Mouse (Mus musculus): Measurements from ENCODE around the gene Adamts2. TPM values are rescaled to one million over a fixed set of nuclear protein-coding genes. Genes with fewer than 3 reads are reported as not detected.

Adamts2 gene
- polyA plus RNA-seq, 1 experiment, result 0.73 TPM

- no peaks in the 10 kb centered on the region for H3K9me3 ChIP-seq (replicated peaks; ENCODE audit: control insufficient read depth, insufficient read depth, low read length, poor library complexity, severe bottlenecking)
- H3K27ac ChIP-seq (ENCODE audit: insufficient read depth, low read length), result no peak overlapping the region
- no peaks in the 10 kb centered on the region for H3K36me3 ChIP-seq (ENCODE audit: control insufficient read depth, insufficient read depth, low read length, poor library complexity, severe bottlenecking)
- no peak overlapping the region for H3K4me3 ChIP-seq (ENCODE audit: low read depth, low read length)
- TF ChIP-seq CTCF (IDR thresholded peaks at IDR 0.05; ENCODE audit: low read depth, low read length) (no peak), EP300 (IDR thresholded peaks at IDR 0.05; ENCODE audit: insufficient read depth, low read depth, low read length) (no peak), POLR2A (IDR thresholded peaks at IDR 0.05; ENCODE audit: insufficient read depth, low read length) (no peak)
- H3K9ac ChIP-seq (ENCODE audit: low read depth, poor library complexity, severe bottlenecking), result no peak overlapping the region
- no peaks in the 10 kb centered on the region for H3K4me1 ChIP-seq (ENCODE audit: control insufficient read depth, insufficient read depth, low read length)
- no peaks in the 10 kb centered on the region for H3K27me3 ChIP-seq (ENCODE audit: control insufficient read depth, insufficient read depth, low read length, poor library complexity, severe bottlenecking)
Measured at GRCm38 (mm10) chr11:50744971-50745370, 143.1 kb downstream of the Adamts2 start.

DNA sequence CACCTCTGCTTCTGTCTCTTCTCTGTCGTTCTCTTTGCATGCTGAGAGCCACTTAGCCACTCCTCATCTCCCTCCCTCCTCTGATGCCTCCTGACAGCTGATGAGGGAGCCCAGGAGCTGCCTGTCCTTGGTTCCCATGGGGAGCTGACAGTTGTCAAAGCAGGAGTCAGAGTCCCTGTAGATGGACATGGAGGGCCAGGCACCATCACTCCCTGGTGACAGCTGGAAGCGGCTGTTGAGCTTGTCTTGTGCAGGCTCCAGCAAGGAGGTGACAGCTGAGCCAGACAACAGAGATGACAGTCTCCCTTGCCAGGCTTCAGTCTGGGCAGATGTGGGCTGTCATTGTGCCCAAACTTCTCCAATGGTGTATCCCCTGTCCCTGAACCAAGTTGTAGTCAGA, 144.6 kb downstream of the Adamts2 start:
- H3K27ac ChIP-seq (ENCODE audit: insufficient read depth, low read length), result no peak overlapping the region

DNA sequence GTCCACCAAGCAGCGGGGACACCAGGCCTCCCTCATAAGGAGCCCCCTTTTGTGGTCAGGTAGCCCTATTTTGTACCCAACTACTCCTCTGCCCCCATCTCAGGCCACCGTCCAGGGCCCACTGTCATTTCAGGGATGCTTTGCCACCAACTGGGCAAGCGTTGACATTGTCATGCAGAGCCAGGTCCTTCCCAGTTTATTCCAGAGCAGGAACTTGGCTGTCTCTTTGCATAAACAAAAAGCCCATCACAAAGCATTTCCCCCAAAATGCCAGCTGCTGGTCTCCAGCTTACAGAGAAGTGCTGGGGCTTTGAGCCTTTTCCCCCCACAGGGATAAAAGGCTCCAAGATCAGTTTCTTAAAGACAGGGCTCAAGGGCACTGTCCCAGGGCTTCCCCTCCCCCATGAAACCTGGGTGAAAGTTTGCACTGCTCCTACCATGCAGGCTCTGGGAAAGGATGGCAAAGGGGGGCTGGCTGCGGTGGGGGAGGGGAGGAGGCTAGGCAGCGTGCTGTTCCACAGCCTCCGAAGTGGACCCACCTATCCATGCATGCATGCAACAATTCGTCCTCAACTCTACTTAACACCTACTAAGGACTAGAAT, 149.2 kb downstream of the Adamts2 start:
- TF ChIP-seq CTCF (IDR thresholded peaks at IDR 0.05; ENCODE audit: low read depth, low read length) (no peak), EP300 (IDR thresholded peaks at IDR 0.05; ENCODE audit: insufficient read depth, low read depth, low read length) (no peak), POLR2A (IDR thresholded peaks at IDR 0.05; ENCODE audit: insufficient read depth, low read length) (no peak)
- Histone ChIP-seq H3K9me3 (replicated peaks; ENCODE audit: control insufficient read depth, insufficient read depth, low read length, poor library complexity, severe bottlenecking) (no peaks in the 10 kb centered on the region), H3K4me1 (ENCODE audit: control insufficient read depth, insufficient read depth, low read length) (no peaks in the 10 kb centered on the region), H3K9ac (ENCODE audit: low read depth, poor library complexity, severe bottlenecking) (no peak overlapping the region), H3K4me3 (ENCODE audit: low read depth, low read length) (no peak overlapping the region), H3K36me3 (ENCODE audit: control insufficient read depth, insufficient read depth, low read length, poor library complexity, severe bottlenecking) (no peaks in the 10 kb centered on the region), H3K27me3 (ENCODE audit: control insufficient read depth, insufficient read depth, low read length, poor library complexity, severe bottlenecking) (no peaks in the 10 kb centered on the region), H3K27ac (ENCODE audit: insufficient read depth, low read length) (no peak overlapping the region)

More for the DNA sequence above, 144.6 kb downstream of the Adamts2 start:
- Histone ChIP-seq H3K9ac (ENCODE audit: low read depth, poor library complexity, severe bottlenecking) (no peak overlapping the region), H3K4me3 (ENCODE audit: low read depth, low read length) (no peak overlapping the region), H3K36me3 (ENCODE audit: control insufficient read depth, insufficient read depth, low read length, poor library complexity, severe bottlenecking) (no peaks in the 10 kb centered on the region), H3K9me3 (replicated peaks; ENCODE audit: control insufficient read depth, insufficient read depth, low read length, poor library complexity, severe bottlenecking) (no peaks in the 10 kb centered on the region), H3K27me3 (ENCODE audit: control insufficient read depth, insufficient read depth, low read length, poor library complexity, severe bottlenecking) (no peaks in the 10 kb centered on the region), H3K4me1 (ENCODE audit: control insufficient read depth, insufficient read depth, low read length) (no peaks in the 10 kb centered on the region)
- no peak for TF ChIP-seq POLR2A (IDR thresholded peaks at IDR 0.05; ENCODE audit: insufficient read depth, low read length)
- no peak for TF ChIP-seq CTCF (IDR thresholded peaks at IDR 0.05; ENCODE audit: low read depth, low read length)
- TF ChIP-seq EP300 (IDR thresholded peaks at IDR 0.05; ENCODE audit: insufficient read depth, low read depth, low read length), result no peak

- Histone ChIP-seq H3K9me3 (replicated peaks; ENCODE audit: control insufficient read depth, insufficient read depth, low read length, poor library complexity, severe bottlenecking) (no peaks in the 10 kb centered on the region), H3K4me1 (ENCODE audit: control insufficient read depth, insufficient read depth, low read length) (no peaks in the 10 kb centered on the region), H3K9ac (ENCODE audit: low read depth, poor library complexity, severe bottlenecking) (no peak overlapping the region), H3K36me3 (ENCODE audit: control insufficient read depth, insufficient read depth, low read length, poor library complexity, severe bottlenecking) (no peaks in the 10 kb centered on the region), H3K27me3 (ENCODE audit: control insufficient read depth, insufficient read depth, low read length, poor library complexity, severe bottlenecking) (no peaks in the 10 kb centered on the region), H3K4me3 (ENCODE audit: low read depth, low read length) (no peak overlapping the region), H3K27ac (ENCODE audit: insufficient read depth, low read length) (no peak overlapping the region)
- no peak for TF ChIP-seq POLR2A (IDR thresholded peaks at IDR 0.05; ENCODE audit: insufficient read depth, low read length)
- TF ChIP-seq CTCF (IDR thresholded peaks at IDR 0.05; ENCODE audit: low read depth, low read length), result peak; percentile 50
Measured at GRCm38 (mm10) chr11:50757741-50758140, 155.9 kb downstream of the Adamts2 start.

DNA sequence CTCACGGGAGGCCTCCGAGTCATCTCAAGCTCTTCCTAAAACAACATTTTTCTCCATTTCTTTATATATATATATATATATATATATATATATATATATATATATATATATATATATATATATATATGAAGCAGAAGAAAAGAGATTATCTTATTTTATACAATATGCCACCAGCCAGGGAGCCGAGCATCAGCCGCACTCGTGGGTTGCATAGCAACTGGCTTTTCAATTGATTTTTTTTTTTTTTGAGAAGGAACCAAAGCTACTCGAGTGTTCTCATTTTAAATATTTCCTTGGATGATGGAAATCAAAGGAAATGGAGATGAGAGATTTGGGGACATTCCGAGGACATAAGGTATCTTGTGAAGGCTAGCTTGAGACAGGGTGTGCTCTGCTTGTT, 164.6 kb downstream of the Adamts2 start:
- H3K9ac ChIP-seq (ENCODE audit: low read depth, poor library complexity, severe bottlenecking), result no peak overlapping the region
- no peak overlapping the region for H3K4me3 ChIP-seq (ENCODE audit: low read depth, low read length)
- no peaks in the 10 kb centered on the region for H3K4me1 ChIP-seq (ENCODE audit: control insufficient read depth, insufficient read depth, low read length)
- H3K27me3 ChIP-seq (ENCODE audit: control insufficient read depth, insufficient read depth, low read length, poor library complexity, severe bottlenecking), result no peaks in the 10 kb centered on the region
- H3K36me3 ChIP-seq (ENCODE audit: control insufficient read depth, insufficient read depth, low read length, poor library complexity, severe bottlenecking), result no peaks in the 10 kb centered on the region
- TF ChIP-seq EP300 (IDR thresholded peaks at IDR 0.05; ENCODE audit: insufficient read depth, low read depth, low read length) (no peak), POLR2A (IDR thresholded peaks at IDR 0.05; ENCODE audit: insufficient read depth, low read length) (no peak), CTCF (IDR thresholded peaks at IDR 0.05; ENCODE audit: low read depth, low read length) (no peak)
- H3K27ac ChIP-seq (ENCODE audit: insufficient read depth, low read length), result no peak overlapping the region
- H3K9me3 ChIP-seq (replicated peaks; ENCODE audit: control insufficient read depth, insufficient read depth, low read length, poor library complexity, severe bottlenecking), result no peaks in the 10 kb centered on the region

- no peak overlapping the region for H3K9ac ChIP-seq (ENCODE audit: low read depth, poor library complexity, severe bottlenecking)
- no peaks in the 10 kb centered on the region for H3K4me1 ChIP-seq (ENCODE audit: control insufficient read depth, insufficient read depth, low read length)
- TF ChIP-seq POLR2A (IDR thresholded peaks at IDR 0.05; ENCODE audit: insufficient read depth, low read length) (no peak), EP300 (IDR thresholded peaks at IDR 0.05; ENCODE audit: insufficient read depth, low read depth, low read length) (no peak), CTCF (IDR thresholded peaks at IDR 0.05; ENCODE audit: low read depth, low read length) (peak; percentile 70)
- no peaks in the 10 kb centered on the region for H3K36me3 ChIP-seq (ENCODE audit: control insufficient read depth, insufficient read depth, low read length, poor library complexity, severe bottlenecking)
- no peak overlapping the region for H3K27ac ChIP-seq (ENCODE audit: insufficient read depth, low read length)
- H3K9me3 ChIP-seq (replicated peaks; ENCODE audit: control insufficient read depth, insufficient read depth, low read length, poor library complexity, severe bottlenecking), result no peaks in the 10 kb centered on the region
- H3K27me3 ChIP-seq (ENCODE audit: control insufficient read depth, insufficient read depth, low read length, poor library complexity, severe bottlenecking), result no peaks in the 10 kb centered on the region
- no peak overlapping the region for H3K4me3 ChIP-seq (ENCODE audit: low read depth, low read length)
Measured at GRCm38 (mm10) chr11:50767039-50767438, 165.2 kb downstream of the Adamts2 start.
